Mouse (Mus musculus) heart, embryonic 16.5 days (tissue): ENCODE measurements around the gene Hydin. TPM values are rescaled to one million over a fixed set of nuclear protein-coding genes. Genes with fewer than 3 reads are reported as not detected.

Source experiments
- ATAC-seq: fragments of 200-750 bp; cut with Nextera tagmentation; replicated peaks from 2 replicates; pipeline ENCODE4 v1.8.0; 2017; ENCODE audit warnings: moderate number of reproducible peaks; ENCODE audit not compliant: insufficient read depth, low FRiP score; ENCODE audit errors: extremely low read depth
- H3K27ac ChIP-seq: fragments of 300-500 bp; sonication (generic); 2 replicates; pipeline ENCODE4 v1.5.1; 2014; ENCODE audit warnings: mild to moderate bottlenecking, low read length, control low read depth, moderate library complexity
- H3K27me3 ChIP-seq: fragments of 300-500 bp; sonication (generic); 2 replicates; pipeline ENCODE4 v1.6.1; 2014; ENCODE audit warnings: low read length, mixed read lengths; ENCODE audit not compliant: control insufficient read depth, insufficient read depth
- H3K36me3 ChIP-seq: fragments of 300-500 bp; sonication (generic); 2 replicates; pipeline ENCODE4 v1.6.1; 2014; ENCODE audit not compliant: control insufficient read depth, insufficient read depth
- H3K4me1 ChIP-seq: fragments of 300-500 bp; sonication (generic); 2 replicates; pipeline ENCODE4 v1.6.1; 2014; ENCODE audit warnings: low read length, mixed read lengths; ENCODE audit not compliant: control insufficient read depth, insufficient read depth
- H3K4me2 ChIP-seq: fragments of 300-500 bp; sonication (generic); 2 replicates; pipeline ENCODE4 v1.6.1; 2014; ENCODE audit warnings: low read depth, mild to moderate bottlenecking, control low read depth, low read length
- H3K4me3 ChIP-seq: fragments of 300-500 bp; sonication (generic); 2 replicates; pipeline ENCODE4 v1.5.1; 2014; ENCODE audit warnings: mild to moderate bottlenecking, control low read depth, low read length
- H3K9ac ChIP-seq: fragments of 300-500 bp; sonication (generic); 2 replicates; pipeline ENCODE4 v1.6.1; 2014; ENCODE audit warnings: low read length, control low read depth
- H3K9me3 ChIP-seq: fragments of 300-500 bp; sonication (generic); replicated peaks from 2 replicates; pipeline ENCODE4 v1.6.1; 2016; ENCODE audit warnings: low read length; ENCODE audit not compliant: control insufficient read depth
- WGBS: fragments of 180-500 bp; shearing (Covaris S2); extraction: QIAGEN DNeasy Blood & Tissue Kit; methylation state at CpG from one replicate; pipeline ENCODE4 v1.1.7; 2014; 5-methylcytosine and 5-hydroxymethylcytosine counted together
- polyA plus RNA-seq: library from polyadenylated mRNA; unstranded; fragments of >200 nt; fragmentation: Nextera tagmentation; extraction: Ambion mirVana; gene quantifications from 2 replicates; pipeline ENCODE4 v1.2.1, GENCODE M21; 2015

The Hydin gene
- polyA plus RNA-seq, 1 experiment from 2014 or later, result 0.11 TPM

DNA sequence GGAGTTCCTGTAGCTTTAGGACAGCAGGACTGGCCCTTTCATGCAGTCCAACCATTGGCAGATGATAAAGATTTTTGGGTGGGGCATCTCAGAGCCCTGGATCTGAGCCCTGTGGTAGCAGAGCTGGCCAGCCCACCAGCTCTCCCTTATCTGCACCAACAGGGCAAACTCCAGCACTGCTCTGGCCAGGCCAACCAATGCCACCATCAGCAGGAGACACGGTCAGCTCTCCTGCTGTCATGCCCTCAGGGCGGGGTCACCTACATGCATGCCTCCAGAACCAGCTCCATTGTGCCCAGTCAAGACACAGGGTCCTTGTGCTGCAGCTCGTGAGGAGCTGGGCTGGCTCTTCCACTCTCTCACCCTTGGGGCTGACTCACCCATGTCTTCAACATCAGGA, 349.0 kb downstream of the Hydin start:
- H3K9ac ChIP-seq, result no peak overlapping the region
- H3K4me1 ChIP-seq, result peaks cover 12% of the 10 kb centered on the region
- no peak overlapping the region for H3K4me2 ChIP-seq
- no peaks in the 10 kb centered on the region for H3K9me3 ChIP-seq
- H3K36me3 ChIP-seq, result no peaks in the 10 kb centered on the region
- no peak overlapping the region for H3K27ac ChIP-seq
- ATAC-seq, result no peak
- WGBS, result 58% methylated on average over 3 of the region's 3 CpGs
- H3K4me3 ChIP-seq, result no peak overlapping the region
- H3K27me3 ChIP-seq, result 0 out of 2 replicates have a peak, but pooled peaks cover 8% of the 10 kb centered on the region

DNA sequence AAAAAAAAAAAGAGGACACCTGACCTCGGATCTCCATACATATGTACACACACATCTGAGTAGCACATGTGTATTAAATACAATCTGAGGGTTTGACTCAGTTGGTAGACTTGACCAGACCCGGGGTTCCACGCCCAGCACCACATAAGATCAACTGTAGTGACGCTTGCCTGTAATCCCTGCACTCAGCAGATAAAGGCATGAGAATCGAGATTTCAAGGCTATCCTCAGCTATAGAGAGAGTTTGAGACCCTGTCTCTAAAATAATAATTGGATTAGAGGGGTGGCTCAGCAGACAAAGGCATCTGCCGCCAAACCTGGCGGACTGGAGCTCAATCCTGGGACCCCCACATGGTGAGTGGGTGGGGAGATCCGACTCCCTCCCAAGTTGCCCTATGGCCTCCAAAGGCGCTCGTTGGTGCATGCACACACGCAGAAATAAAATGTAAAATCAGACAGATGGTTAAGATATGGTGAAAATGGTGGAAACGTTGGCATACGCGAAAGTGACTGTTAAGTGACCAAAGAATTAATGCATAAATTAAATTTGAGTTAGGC, 351.1 kb downstream of the Hydin start:
- WGBS, result 22% methylated on average over 14 of the region's 14 CpGs
- no peak for ATAC-seq
- peak overlapping the region; percentile 60 for H3K9ac ChIP-seq
- H3K27me3 ChIP-seq, result 0 out of 2 replicates have a peak, but pooled peaks cover 6% of the 10 kb centered on the region
- H3K36me3 ChIP-seq, result no peaks in the 10 kb centered on the region
- H3K4me1 ChIP-seq, result peaks cover 12% of the 10 kb centered on the region
- H3K9me3 ChIP-seq, result no peaks in the 10 kb centered on the region
- H3K4me2 ChIP-seq, result peak overlapping the region; percentile 94
- H3K4me3 ChIP-seq, result peak overlapping the region; percentile 93
- no peak overlapping the region for H3K27ac ChIP-seq

DNA sequence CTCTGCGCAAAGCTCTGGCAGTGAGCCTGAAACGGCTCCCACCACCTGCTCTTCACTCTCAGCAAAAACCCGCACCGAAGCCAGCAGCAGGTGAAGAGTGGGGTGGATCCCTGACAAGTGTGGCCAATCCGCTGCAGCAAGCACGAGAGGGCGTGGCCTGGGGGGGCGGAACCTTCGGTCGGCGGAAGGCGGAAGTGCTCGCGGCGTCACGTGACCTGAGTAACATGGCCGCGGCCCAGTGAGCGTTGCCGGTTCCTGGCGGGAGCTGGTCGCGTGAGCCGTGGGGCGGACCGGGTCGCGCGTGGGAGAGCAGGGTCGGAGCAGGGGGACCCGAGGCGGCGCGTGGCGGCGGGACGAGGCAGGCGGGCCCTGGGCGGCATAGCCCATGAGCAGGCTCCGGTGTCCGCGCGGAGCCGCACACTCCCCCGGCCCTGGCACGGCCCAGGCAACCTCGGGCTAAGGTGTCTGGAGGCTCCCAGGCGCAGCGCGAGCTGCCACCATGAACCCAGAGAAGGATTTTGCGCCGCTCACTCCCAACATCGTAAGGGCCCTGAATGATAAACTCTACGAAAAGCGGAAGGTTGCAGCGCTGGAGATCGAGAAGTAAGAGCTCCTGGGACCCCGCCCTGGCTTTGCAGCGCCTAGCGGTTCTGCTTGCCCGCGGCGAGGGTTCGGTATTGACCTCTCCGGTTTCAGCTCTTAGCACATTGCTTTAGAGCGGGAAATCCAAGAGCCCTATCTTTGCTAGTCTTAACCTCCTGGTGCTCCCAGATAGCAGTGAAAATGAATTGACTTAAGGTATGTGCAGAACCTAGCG, 351.8 kb downstream of the Hydin start, which contains the start of gene Vac14:
TSS of gene Vac14 (plus strand) at position 195 of the 817 bp plus-strand sequence.
- H3K4me2 ChIP-seq, result peak within 1 kb of the TSS; percentile 94
- no peaks in the 10 kb centered on the region for H3K9me3 ChIP-seq
- no peaks in the 10 kb centered on the region for H3K36me3 ChIP-seq
- WGBS, result under 1% methylated on average over 67 of the region's 67 CpGs
- peaks cover 12% of the 10 kb centered on the region for H3K4me1 ChIP-seq
- peak within 1 kb of the TSS; percentile 93 for H3K4me3 ChIP-seq
- peak within 1 kb of the TSS; percentile 82 for H3K9ac ChIP-seq
- no peak within 1 kb of the TSS for H3K27ac ChIP-seq
- ATAC-seq, result peak; percentile 97
- H3K27me3 ChIP-seq, result 0 out of 2 replicates have a peak, but pooled peaks cover 3% of the 10 kb centered on the region

- Histone ChIP-seq H3K9me3 (no peaks in the 10 kb centered on the region), H3K27ac (no peak overlapping the region), H3K4me2 (peak overlapping the region; percentile 94), H3K36me3 (no peaks in the 10 kb centered on the region), H3K4me3 (peak overlapping the region; percentile 93), H3K27me3 (0 out of 2 replicates have a peak, but pooled peaks cover 2% of the 10 kb centered on the region), H3K9ac (peak overlapping the region; percentile 82), H3K4me1 (peaks cover 12% of the 10 kb centered on the region)
- 19% methylated on average over 8 of the region's 8 CpGs for WGBS
- ATAC-seq, result no peak
Observed at GRCm38 (mm10) chr8:110619208-110619574, 352.4 kb downstream of the Hydin start.

DNA sequence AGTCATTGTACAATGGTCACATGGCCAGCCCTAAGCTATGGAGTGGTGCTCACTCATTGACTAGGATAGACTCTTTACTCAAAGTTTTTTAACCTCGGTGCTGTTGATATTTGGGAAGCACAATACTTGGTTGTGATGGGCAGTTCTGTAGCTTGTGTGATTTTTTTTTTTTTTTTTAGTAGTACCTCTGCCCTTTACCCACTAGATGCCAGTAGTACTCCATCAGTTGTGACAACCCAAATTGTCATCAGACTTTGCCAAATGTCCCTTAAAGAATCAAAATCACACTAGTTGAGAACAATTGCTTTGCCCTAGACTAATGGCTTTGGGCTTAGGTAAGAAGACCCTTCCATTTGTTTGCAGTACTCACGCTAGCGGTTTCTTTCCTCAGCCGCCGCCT, 353.1 kb downstream of the Hydin start:
- H3K27me3 ChIP-seq, result 0 out of 2 replicates have a peak, but pooled peaks cover 2% of the 10 kb centered on the region
- H3K4me3 ChIP-seq, result no peak overlapping the region
- no peak overlapping the region; the same call in 1 of the 2 replicates for H3K4me2 ChIP-seq
- no peak for ATAC-seq
- H3K27ac ChIP-seq, result no peak overlapping the region
- 83% methylated on average over 5 of the region's 5 CpGs for WGBS
- no peaks in the 10 kb centered on the region for H3K9me3 ChIP-seq
- no peaks in the 10 kb centered on the region for H3K36me3 ChIP-seq
- H3K4me1 ChIP-seq, result peaks cover 12% of the 10 kb centered on the region
- no peak overlapping the region for H3K9ac ChIP-seq

- no peak overlapping the region for H3K4me2 ChIP-seq
- H3K27ac ChIP-seq, result no peak overlapping the region
- H3K9me3 ChIP-seq, result no peaks in the 10 kb centered on the region
- no peaks in the 10 kb centered on the region for H3K36me3 ChIP-seq
- no peak overlapping the region for H3K9ac ChIP-seq
- no peak overlapping the region for H3K4me3 ChIP-seq
- H3K4me1 ChIP-seq, result peaks cover 12% of the 10 kb centered on the region
- WGBS, result 79% methylated on average over 4 of the region's 4 CpGs
- ATAC-seq, result no peak
- H3K27me3 ChIP-seq, result no peaks in the 10 kb centered on the region
Observed at GRCm38 (mm10) chr8:110626431-110626830, 359.7 kb downstream of the Hydin start.

DNA sequence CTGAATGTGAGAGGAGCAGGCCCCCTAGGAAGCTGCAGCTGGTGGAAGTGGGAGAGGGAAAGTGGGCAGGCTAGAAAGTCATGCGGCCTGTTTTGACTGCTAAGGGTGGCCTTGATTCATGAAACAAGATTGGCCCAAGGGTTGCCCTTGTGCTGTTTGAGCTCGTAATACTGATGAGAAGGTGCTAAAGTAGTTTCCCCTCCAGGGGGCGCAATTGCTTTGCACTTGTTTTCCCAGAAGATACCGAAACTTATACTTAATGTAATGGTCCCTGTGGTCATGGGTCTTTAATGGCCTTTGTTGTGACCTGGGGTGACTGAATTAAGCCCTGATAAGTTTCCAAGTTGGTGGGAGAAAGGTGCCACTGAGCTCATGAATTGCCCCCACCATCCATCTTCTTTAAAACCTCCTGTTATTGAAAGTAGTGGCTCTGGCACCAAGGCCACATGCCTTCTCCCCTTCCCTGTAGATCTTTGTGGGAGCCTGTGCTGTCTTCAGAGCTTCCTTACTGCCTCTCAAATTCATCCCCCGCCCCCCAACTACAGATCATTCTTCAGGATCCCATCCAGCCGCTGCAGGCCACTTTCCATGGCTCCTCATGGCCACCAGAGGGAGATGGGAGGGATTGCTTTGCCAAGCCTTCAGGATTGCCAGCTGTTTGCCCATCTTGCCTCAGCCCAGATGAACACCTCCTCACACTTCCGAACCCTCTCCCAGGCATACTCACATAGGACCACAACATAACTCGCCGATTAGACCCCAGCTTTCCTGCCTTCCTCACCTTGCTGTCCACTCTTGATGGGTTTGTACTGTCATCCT, 362.7 kb downstream of the Hydin start:
- H3K4me3 ChIP-seq, result no peak overlapping the region
- H3K36me3 ChIP-seq, result peaks cover 17% of the 10 kb centered on the region
- no peaks in the 10 kb centered on the region for H3K9me3 ChIP-seq
- no peak overlapping the region for H3K27ac ChIP-seq
- no peak overlapping the region for H3K4me2 ChIP-seq
- H3K9ac ChIP-seq, result no peak overlapping the region
- no peak for ATAC-seq
- WGBS, result 64% methylated on average over 9 of the region's 9 CpGs
- peaks cover 12% of the 10 kb centered on the region for H3K4me1 ChIP-seq
- no peaks in the 10 kb centered on the region for H3K27me3 ChIP-seq

- no peaks in the 10 kb centered on the region for H3K9me3 ChIP-seq
- peaks cover 12% of the 10 kb centered on the region for H3K4me1 ChIP-seq
- no peak for ATAC-seq
- H3K27me3 ChIP-seq, result no peaks in the 10 kb centered on the region
- H3K4me3 ChIP-seq, result no peak overlapping the region
- 82% methylated on average over 3 of the region's 3 CpGs for WGBS
- no peak overlapping the region for H3K4me2 ChIP-seq
- H3K36me3 ChIP-seq, result peaks cover 22% of the 10 kb centered on the region
- H3K9ac ChIP-seq, result no peak overlapping the region
- no peak overlapping the region; the same call in 1 of the 2 replicates for H3K27ac ChIP-seq
Observed at GRCm38 (mm10) chr8:110630079-110630478, 363.3 kb downstream of the Hydin start.
